Mouse (Mus musculus): ENCODE results near the gene Fry. TPM values are rescaled to one million over a fixed set of nuclear protein-coding genes. Genes with fewer than 3 reads are reported as not detected.
A peak's percentile ranks its signal among the peaks of the same experiment; 100 is the strongest.

The Fry gene
- polyA plus RNA-seq (2015; fragmentation: Nextera tagmentation; extraction: Ambion mirVana), result 6.9 and 7.1 TPM in 2 replicates

- no peak within 1 kb of the TSS for H3K27ac ChIP-seq
- no peaks in the 10 kb centered on the region for H3K9me3 ChIP-seq
- H3K27me3 ChIP-seq, result peaks cover 5% of the 10 kb centered on the region; the same call in 1 of the 2 replicates
- under 1% methylated on average over 43 of the region's 68 CpGs for WGBS
- peak; percentile 99 for ATAC-seq (ENCODE audit: borderline replicate concordance, extremely low read depth, low FRiP score, low TSS enrichment)
- H3K4me3 ChIP-seq, result peak within 1 kb of the TSS; percentile 63
- peak within 1 kb of the TSS; percentile 22; the same call in 1 of the 2 replicates for H3K9ac ChIP-seq
- H3K36me3 ChIP-seq, result no peaks in the 10 kb centered on the region
- H3K4me2 ChIP-seq, result peak within 1 kb of the TSS; percentile 84
- H3K4me1 ChIP-seq, result peaks cover 7% of the 10 kb centered on the region; the same call in 1 of the 2 replicates
Measured at GRCm38 (mm10) chr5:150118455-150119241, at the start of gene Fry. Gene Fry, plus strand, starts transcription at chr5:150118645.

- Histone ChIP-seq H3K4me2 (no peak overlapping the region), H3K27ac (no peak overlapping the region), H3K4me3 (no peak overlapping the region), H3K9me3 (no peaks in the 10 kb centered on the region), H3K36me3 (no peaks in the 10 kb centered on the region), H3K27me3 (no peaks in the 10 kb centered on the region), H3K4me1 (no peaks in the 10 kb centered on the region), H3K9ac (no peak overlapping the region)
- ATAC-seq (ENCODE audit: borderline replicate concordance, extremely low read depth, low FRiP score, low TSS enrichment), result no peak
- 11% methylated on average over 10 of the region's 10 CpGs for WGBS
Measured at GRCm38 (mm10) chr5:150070086-150070485, 48.4 kb upstream of the Fry start.

- no peak for ATAC-seq (ENCODE audit: borderline replicate concordance, extremely low read depth, low FRiP score, low TSS enrichment)
- Histone ChIP-seq H3K9me3 (no peaks in the 10 kb centered on the region), H3K36me3 (no peaks in the 10 kb centered on the region), H3K4me2 (no peak overlapping the region), H3K9ac (no peak overlapping the region), H3K4me3 (no peak overlapping the region), H3K4me1 (no peaks in the 10 kb centered on the region), H3K27ac (no peak overlapping the region), H3K27me3 (no peaks in the 10 kb centered on the region)
Measured at GRCm38 (mm10) chr5:150071738-150072137, 46.7 kb upstream of the Fry start.

GRCm38 (mm10) chr5:150079866-150080797 is 38.3 kb upstream of the Fry start:
- Histone ChIP-seq H3K9me3 (no peaks in the 10 kb centered on the region), H3K36me3 (no peaks in the 10 kb centered on the region), H3K27me3 (no peaks in the 10 kb centered on the region), H3K9ac (no peak overlapping the region), H3K27ac (no peak overlapping the region), H3K4me3 (no peak overlapping the region), H3K4me1 (no peaks in the 10 kb centered on the region), H3K4me2 (peak overlapping the region; percentile 26)
- 25% methylated on average over 12 of the region's 12 CpGs for WGBS
- ATAC-seq (ENCODE audit: borderline replicate concordance, extremely low read depth, low FRiP score, low TSS enrichment), result peak; percentile 62; the same call in 1 of the 2 replicates

GRCm38 (mm10) chr5:150082696-150083095 is 35.7 kb upstream of the Fry start:
- Histone ChIP-seq H3K27ac (no peak overlapping the region), H3K27me3 (no peaks in the 10 kb centered on the region), H3K9me3 (no peaks in the 10 kb centered on the region), H3K4me1 (no peaks in the 10 kb centered on the region), H3K4me2 (no peak overlapping the region), H3K9ac (no peak overlapping the region), H3K4me3 (no peak overlapping the region), H3K36me3 (no peaks in the 10 kb centered on the region)
- ATAC-seq (ENCODE audit: borderline replicate concordance, extremely low read depth, low FRiP score, low TSS enrichment), result no peak
- 71% methylated on average over 14 of the region's 14 CpGs for WGBS

GRCm38 (mm10) chr5:150083190-150083589 is 35.3 kb upstream of the Fry start:
- H3K27me3 ChIP-seq, result no peaks in the 10 kb centered on the region
- WGBS, result 38% methylated on average over 5 of the region's 5 CpGs
- no peak overlapping the region for H3K27ac ChIP-seq
- no peak overlapping the region for H3K9ac ChIP-seq
- H3K4me3 ChIP-seq, result no peak overlapping the region
- H3K4me2 ChIP-seq, result no peak overlapping the region
- H3K4me1 ChIP-seq, result no peaks in the 10 kb centered on the region
- peak; percentile 46; the same call in 1 of the 2 replicates for ATAC-seq (ENCODE audit: borderline replicate concordance, extremely low read depth, low FRiP score, low TSS enrichment)
- no peaks in the 10 kb centered on the region for H3K9me3 ChIP-seq
- no peaks in the 10 kb centered on the region for H3K36me3 ChIP-seq

- no peak for ATAC-seq (ENCODE audit: borderline replicate concordance, extremely low read depth, low FRiP score, low TSS enrichment)
- H3K27me3 ChIP-seq, result no peaks in the 10 kb centered on the region
- H3K9me3 ChIP-seq, result no peaks in the 10 kb centered on the region
- no peak overlapping the region for H3K4me3 ChIP-seq
- H3K36me3 ChIP-seq, result no peaks in the 10 kb centered on the region
- WGBS, result 3% methylated on average over 6 of the region's 6 CpGs
- no peak overlapping the region for H3K4me2 ChIP-seq
- H3K9ac ChIP-seq, result no peak overlapping the region
- H3K27ac ChIP-seq, result no peak overlapping the region
- no peaks in the 10 kb centered on the region for H3K4me1 ChIP-seq
Measured at GRCm38 (mm10) chr5:150097620-150098019, 20.8 kb upstream of the Fry start.

GRCm38 (mm10) chr5:150098754-150099153 is 19.7 kb upstream of the Fry start:
- ATAC-seq (ENCODE audit: borderline replicate concordance, extremely low read depth, low FRiP score, low TSS enrichment), result no peak
- no peak overlapping the region for H3K4me2 ChIP-seq
- no peak overlapping the region for H3K27ac ChIP-seq
- WGBS, result 89% methylated on average over 12 of the region's 12 CpGs
- H3K36me3 ChIP-seq, result no peaks in the 10 kb centered on the region
- H3K4me1 ChIP-seq, result no peaks in the 10 kb centered on the region
- H3K4me3 ChIP-seq, result no peak overlapping the region
- no peak overlapping the region for H3K9ac ChIP-seq
- H3K27me3 ChIP-seq, result no peaks in the 10 kb centered on the region
- no peaks in the 10 kb centered on the region for H3K9me3 ChIP-seq

GRCm38 (mm10) chr5:150101789-150102188 is 16.7 kb upstream of the Fry start:
- H3K9me3 ChIP-seq, result no peaks in the 10 kb centered on the region
- H3K27ac ChIP-seq, result no peak overlapping the region
- H3K4me2 ChIP-seq, result no peak overlapping the region
- H3K9ac ChIP-seq, result no peak overlapping the region
- H3K36me3 ChIP-seq, result no peaks in the 10 kb centered on the region
- no peak for ATAC-seq (ENCODE audit: borderline replicate concordance, extremely low read depth, low FRiP score, low TSS enrichment)
- no peaks in the 10 kb centered on the region for H3K27me3 ChIP-seq
- no peak overlapping the region for H3K4me3 ChIP-seq
- no peaks in the 10 kb centered on the region for H3K4me1 ChIP-seq
- 81% methylated on average over 11 of the region's 11 CpGs for WGBS

- Histone ChIP-seq H3K27me3 (no peaks in the 10 kb centered on the region), H3K27ac (no peak overlapping the region), H3K4me3 (no peak overlapping the region), H3K9me3 (no peaks in the 10 kb centered on the region), H3K4me2 (no peak overlapping the region), H3K9ac (no peak overlapping the region), H3K36me3 (no peaks in the 10 kb centered on the region), H3K4me1 (no peaks in the 10 kb centered on the region)
- ATAC-seq (ENCODE audit: borderline replicate concordance, extremely low read depth, low FRiP score, low TSS enrichment), result no peak
- WGBS, result 81% methylated on average over 7 of the region's 7 CpGs
Measured at GRCm38 (mm10) chr5:150106358-150106757, 12.1 kb upstream of the Fry start.

- 43% methylated on average over 8 of the region's 8 CpGs for whole genome bisulfite sequencing
Measured at GRCm38 (mm10) chr5:150111236-150111635, 7.2 kb upstream of the Fry start.

GRCm38 (mm10) chr5:150114007-150114406 is 4.4 kb upstream of the Fry start:
- Histone ChIP-seq H3K27me3 (no peaks in the 10 kb centered on the region), H3K4me3 (no peak overlapping the region)
- 76% methylated on average over 7 of the region's 7 CpGs for WGBS

More at GRCm38 (mm10) chr5:150111236-150111635, 7.2 kb upstream of the Fry start:
- no peak overlapping the region for H3K27ac ChIP-seq
- no peaks in the 10 kb centered on the region for H3K27me3 ChIP-seq
- H3K36me3 ChIP-seq, result no peaks in the 10 kb centered on the region
- H3K9ac ChIP-seq, result no peak overlapping the region
- H3K4me1 ChIP-seq, result peaks cover 7% of the 10 kb centered on the region; the same call in 1 of the 2 replicates
- H3K4me2 ChIP-seq, result no peak overlapping the region
- H3K4me3 ChIP-seq, result no peak overlapping the region
- H3K9me3 ChIP-seq, result no peaks in the 10 kb centered on the region
- ATAC-seq (ENCODE audit: borderline replicate concordance, extremely low read depth, low FRiP score, low TSS enrichment), result no peak

More at GRCm38 (mm10) chr5:150114007-150114406, 4.4 kb upstream of the Fry start:
- Histone ChIP-seq H3K9ac (no peak overlapping the region), H3K4me2 (no peak overlapping the region), H3K4me1 (peaks cover 7% of the 10 kb centered on the region; the same call in 1 of the 2 replicates), H3K27ac (no peak overlapping the region), H3K36me3 (no peaks in the 10 kb centered on the region), H3K9me3 (no peaks in the 10 kb centered on the region)
- no peak for ATAC-seq (ENCODE audit: borderline replicate concordance, extremely low read depth, low FRiP score, low TSS enrichment)
